Mouse (Mus musculus): ENCODE data around the gene Vmn1r4.
A peak's percentile ranks its signal among the peaks of the same experiment; 100 is the strongest.

The Vmn1r4 gene

DNA sequence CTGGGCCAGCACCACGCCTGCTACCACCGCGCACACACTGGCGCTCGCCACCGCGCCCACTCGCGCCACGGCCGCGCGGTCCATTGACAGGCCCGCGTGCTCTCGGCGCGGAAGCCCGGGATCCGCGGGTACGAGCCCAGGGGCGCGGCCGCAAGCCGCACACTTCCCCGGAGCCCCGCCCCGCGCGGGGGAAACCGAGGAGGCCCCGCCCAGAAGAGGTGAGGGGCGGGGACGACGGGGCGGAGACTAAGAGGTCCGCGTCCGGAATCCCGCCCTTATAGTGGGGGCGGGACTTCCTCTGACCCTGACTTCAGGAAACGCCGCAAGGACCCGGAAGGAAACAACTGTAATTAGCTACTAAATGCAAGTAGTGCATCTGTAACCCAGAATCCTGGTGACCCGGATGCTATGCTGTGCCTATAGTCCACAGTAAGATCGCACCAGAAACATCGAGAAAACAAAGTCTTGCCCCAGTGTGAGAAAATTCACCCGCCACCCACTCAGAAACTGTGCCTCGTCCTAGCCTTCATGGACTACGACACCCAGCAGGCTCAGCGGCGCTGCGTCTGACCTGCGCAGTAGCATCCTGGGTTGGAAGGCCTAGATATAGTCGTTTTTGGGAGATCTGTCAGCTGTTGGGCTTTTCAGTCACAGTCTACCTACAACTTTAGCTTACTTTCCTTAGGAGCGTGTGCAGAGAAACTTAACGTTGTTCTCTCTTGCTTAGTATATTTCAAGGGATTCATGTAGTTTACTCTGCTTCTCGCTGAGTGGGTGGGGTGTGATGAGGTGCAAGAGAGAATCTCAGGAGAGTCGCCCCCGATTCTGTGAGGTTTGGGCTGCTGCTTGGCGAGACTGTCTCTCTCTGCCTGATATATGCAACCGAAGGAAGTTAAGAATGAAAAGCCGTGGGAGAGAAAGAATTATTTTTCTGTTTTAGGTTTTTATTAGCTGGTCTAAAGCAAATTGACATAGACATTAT lies at the start of gene Vmn1r4, which contains the start of gene Nt5c3:
Gene Vmn1r4 (plus strand): TSS at position 290 of the 982 bp plus-strand sequence.
Gene Nt5c3 (minus strand): TSS at position 207 of the 982 bp plus-strand sequence.
- DNase-seq (ENCODE audit: low spot score in 2 of 2): peak; percentile 90 to 92

DNA sequence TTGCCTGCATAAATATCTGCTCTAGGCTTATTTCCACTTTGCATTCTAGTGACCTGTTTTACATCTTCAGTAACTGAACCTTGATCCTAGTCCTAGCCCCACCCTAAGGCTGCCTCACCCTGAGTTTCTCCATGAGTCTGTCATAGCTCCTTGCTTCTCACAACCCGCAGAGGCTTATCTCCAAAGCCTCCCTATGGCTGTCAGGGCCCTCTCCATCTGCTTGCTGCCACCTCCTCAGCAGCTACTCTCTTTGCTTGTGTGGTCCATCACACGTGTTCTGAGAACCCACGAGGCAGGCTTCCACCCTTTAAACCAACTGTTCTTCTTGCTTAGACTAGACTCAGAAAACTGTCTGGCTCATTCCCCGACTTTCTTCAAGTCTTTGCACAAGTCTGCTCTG lies 46.9 kb upstream of the Vmn1r4 start:
- DNase-seq (ENCODE audit: low spot score in 2 of 2): no peak

DNA sequence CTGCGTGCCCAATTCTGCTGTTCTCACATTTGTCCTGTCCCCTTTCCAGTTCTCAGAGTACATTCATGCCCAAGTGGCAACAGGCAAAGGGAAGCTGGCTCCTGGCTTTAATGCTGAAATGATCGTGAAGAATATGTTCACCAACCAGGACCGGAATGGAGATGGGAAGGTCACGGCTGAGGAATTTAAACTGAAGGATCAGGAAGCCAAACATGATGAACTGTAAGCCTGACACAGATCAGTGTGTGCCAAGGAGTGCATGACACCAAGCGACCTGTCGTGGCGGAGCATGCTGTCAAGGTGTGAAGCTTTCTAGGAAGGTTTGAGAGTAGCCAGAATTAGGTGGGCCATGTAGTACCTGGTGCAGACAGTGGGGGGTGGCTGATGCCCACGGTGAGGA lies 45.8 kb upstream of the Vmn1r4 start:
- no peak for DNase-seq (ENCODE audit: low spot score in 2 of 2)

DNA sequence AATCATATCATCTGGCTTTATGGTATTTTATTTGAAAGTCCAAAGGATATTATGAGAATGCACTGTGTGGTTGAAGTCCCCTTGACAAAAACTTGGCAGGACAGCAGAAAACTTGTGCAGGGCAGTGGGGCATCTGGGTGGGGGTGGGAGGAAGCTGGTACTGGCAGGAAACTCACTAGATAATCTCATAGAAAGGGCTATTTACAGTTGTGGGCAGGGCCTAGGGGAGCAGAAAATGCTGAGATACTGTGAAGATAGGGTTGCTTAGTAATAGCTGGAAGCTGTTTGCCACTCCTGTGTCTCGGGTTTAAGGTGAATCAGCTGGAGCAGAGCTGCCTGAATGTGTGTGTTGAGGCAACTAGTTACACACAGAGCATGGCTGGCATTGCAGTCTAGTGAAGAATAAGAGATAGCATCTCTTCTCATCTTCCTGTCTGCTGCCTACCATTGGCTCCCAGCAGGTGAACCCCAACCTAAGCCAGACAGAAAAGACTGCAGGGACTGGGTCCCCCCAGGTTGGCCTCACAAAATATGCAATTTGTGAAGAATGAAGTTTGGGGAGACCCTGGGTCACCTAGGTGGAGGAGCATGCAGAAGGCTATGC lies 44.4 kb upstream of the Vmn1r4 start:
- no peak for DNase-seq (ENCODE audit: low spot score in 2 of 2)

DNA sequence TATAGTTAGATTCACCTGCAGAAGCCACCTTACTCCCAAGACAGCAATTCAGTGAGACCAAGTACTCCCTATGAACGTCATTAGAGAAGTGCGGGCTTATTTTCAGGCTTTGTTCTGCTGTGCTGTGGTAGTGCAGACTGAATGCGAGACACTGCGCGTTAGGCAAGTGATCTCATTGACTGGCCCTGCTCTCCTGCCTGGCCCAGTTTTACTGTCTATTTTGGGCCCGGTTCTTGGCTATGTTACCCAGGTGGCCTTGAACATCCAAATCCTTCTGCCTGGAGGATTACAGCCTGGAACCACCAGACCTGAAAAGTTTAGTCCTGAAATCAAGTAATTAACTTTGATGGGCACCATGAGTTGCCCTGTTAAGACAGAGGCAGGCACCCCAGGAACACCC lies 35.3 kb upstream of the Vmn1r4 start:
- no peak for DNase-seq (ENCODE audit: low spot score in 2 of 2)

DNA sequence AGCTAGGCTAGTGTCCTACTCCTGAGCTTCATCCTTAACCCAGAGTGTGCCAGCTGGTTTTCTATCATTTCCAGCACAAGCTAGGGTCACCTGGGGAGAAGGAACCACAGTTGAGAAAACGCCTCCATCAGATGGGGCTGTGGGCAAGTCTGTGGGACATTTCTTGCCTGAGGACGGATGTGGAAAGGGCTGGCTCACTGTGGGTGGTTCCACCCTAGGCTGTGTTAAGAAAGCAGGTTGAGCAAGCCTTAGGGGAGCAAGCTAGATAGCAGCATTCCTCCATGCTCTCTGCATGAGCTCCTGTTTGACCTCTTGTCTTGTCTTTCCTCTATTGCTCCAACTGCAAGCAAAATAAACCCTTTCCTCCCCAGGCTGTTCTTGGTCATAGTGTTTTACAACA lies 33.1 kb upstream of the Vmn1r4 start:
- no peak for DNase-seq (ENCODE audit: low spot score in 2 of 2)

GRCm38 (mm10) chr6:56899601-56900000 lies 24.2 kb upstream of the Vmn1r4 start:
- DNase-seq (ENCODE audit: low spot score in 2 of 2): no peak

DNA sequence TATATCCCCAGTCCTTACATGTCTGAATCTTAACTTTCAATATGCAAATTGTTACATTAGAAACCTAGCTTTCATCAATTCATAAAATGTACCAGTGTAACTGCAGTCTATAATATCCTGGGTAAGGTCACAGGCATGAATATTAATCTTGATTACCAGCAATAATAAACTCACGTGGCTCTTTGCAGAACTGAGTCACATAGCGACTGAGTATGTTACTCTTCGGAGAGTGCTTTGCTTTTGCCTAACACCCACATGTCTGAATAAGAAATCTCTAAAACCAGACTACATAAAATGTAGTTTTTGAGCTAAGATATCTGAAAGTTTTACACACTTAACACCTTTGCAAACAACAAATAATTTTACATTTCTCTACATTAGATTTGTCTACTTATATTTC lies 22.5 kb upstream of the Vmn1r4 start:
- no peak for DNase-seq (ENCODE audit: low spot score in 2 of 2)

- DNase-seq (ENCODE audit: low spot score in 2 of 2): peak in 1 of 2 experiments; percentile 33
These were observed 21.9 kb upstream of the Vmn1r4 start for GRCm38 (mm10) chr6:56901824-56902386.

DNA sequence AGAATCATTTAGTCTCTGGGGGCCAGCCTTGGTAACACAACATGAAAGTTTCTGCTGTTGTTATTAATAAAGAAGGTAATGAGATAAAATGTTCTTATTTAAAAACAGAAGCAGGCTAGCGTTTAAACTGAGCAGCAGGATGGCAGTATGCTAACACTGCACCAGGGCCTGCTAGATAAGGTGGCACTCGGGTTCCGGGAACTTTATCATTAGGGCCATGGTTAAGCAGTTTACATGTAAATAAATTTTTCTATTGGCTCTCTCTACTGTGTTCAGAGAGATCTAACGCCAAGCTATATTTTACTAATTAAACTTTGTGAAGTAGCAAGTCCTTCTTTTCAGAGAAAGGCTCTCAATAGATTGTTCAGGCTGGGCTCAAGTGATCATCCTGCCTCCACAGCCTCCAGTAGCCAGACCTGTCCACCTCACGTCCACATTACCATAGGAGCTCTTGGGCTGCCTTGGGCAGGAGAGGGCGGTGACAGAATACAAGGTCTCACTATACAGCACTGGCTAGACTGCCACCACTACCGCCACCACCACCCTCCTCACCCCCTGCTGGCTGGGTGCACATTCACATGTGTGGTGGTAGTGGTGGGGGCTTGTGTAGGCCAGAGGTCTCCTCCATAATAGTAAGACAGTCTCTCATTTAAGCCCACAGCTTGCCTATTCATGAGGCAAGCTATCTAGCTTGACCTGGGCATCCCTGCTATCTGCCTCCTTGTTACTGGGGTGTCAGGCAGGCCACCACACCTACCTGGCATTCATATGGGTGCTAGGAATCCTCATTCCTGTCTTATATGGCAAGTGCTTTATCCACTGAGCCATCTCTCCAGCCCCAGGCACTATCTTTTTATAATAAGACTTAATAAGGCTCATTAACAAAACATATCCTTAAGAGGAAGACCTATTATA lies 21.0 kb upstream of the Vmn1r4 start:
- no peak for DNase-seq (ENCODE audit: low spot score in 2 of 2)

- DNase-seq (ENCODE audit: low spot score in 2 of 2): no peak
These were observed 20.0 kb upstream of the Vmn1r4 start for GRCm38 (mm10) chr6:56903831-56904230.

- DNase-seq (ENCODE audit: low spot score in 2 of 2): no peak
These were observed 19.5 kb upstream of the Vmn1r4 start for GRCm38 (mm10) chr6:56904330-56904729.

GRCm38 (mm10) chr6:56904982-56905381 lies 18.8 kb upstream of the Vmn1r4 start:
- no peak for DNase-seq (ENCODE audit: low spot score in 2 of 2)

DNA sequence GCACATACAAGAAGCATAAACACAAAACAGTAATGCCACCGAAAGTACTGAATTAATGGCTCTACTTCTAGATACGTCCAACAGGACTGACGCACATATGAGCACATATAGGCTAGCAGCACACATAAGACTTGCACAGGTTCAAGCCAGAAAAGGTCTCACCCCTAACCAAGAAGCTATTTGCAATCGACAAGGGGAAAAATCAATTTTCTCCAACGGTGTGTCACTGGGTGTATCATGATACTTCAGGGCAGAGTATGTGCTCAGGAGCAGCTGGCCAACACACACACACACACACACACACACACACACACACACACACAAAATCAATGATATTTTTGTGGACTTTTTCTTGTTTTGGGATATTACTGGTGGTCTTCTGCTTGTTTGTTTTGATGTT lies 18.3 kb upstream of the Vmn1r4 start:
- DNase-seq (ENCODE audit: low spot score in 2 of 2): no peak

DNA sequence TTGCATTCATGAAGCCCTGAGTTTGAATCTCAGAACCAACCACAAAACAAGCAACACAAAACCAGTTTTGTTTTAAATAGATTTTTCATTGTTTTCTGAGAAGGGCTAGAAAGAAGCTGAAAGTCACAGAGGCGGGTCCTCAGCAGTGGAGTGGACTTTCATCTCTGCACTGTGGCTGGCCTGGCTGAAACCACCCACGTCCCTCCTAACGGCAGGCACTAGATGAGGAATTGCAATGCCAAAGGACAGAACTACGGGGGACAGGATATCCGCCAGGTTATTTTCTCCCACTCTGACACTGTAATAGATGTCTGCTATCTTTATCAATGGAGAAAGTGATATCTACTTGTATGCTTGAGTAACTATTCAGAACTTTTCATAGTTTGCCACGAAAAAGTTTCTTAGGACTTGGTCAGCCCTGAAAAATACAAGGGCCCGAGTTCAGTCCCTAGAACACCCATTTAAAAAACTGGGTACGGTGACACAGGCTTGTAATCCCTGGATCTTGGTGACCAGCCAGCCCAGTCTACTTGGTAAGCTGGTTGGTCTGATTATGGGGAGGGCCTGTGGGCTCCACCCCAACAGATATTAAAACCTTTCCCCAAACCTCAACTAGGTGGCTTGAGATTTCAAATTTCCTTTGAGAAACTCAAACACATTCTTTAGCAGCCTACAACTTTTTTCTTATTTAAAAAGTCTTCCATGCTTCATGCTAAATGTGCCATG lies 17.5 kb upstream of the Vmn1r4 start:
- no peak for DNase-seq (ENCODE audit: low spot score in 2 of 2)

- no peak for DNase-seq (ENCODE audit: low spot score in 2 of 2)
These were observed 15.8 kb upstream of the Vmn1r4 start for GRCm38 (mm10) chr6:56907973-56908372.

- DNase-seq (ENCODE audit: low spot score in 2 of 2): no peak
These were observed 15.4 kb upstream of the Vmn1r4 start for GRCm38 (mm10) chr6:56908397-56908796.

- DNase-seq (ENCODE audit: low spot score in 2 of 2): peak in 1 of 2 experiments; percentile 38
These were observed 14.9 kb upstream of the Vmn1r4 start for GRCm38 (mm10) chr6:56908912-56909311.

- no peak for DNase-seq (ENCODE audit: low spot score in 2 of 2)
These were observed 12.9 kb upstream of the Vmn1r4 start for GRCm38 (mm10) chr6:56910910-56911309.

- no peak for DNase-seq (ENCODE audit: low spot score in 2 of 2)
These were observed 10.5 kb upstream of the Vmn1r4 start for GRCm38 (mm10) chr6:56913092-56913858.

Data from urinary bladder, postnatal 4 days (tissue).